Comparison of ENCODE assay signal across 17 mouse cellular contexts in the genomic region with DNA sequence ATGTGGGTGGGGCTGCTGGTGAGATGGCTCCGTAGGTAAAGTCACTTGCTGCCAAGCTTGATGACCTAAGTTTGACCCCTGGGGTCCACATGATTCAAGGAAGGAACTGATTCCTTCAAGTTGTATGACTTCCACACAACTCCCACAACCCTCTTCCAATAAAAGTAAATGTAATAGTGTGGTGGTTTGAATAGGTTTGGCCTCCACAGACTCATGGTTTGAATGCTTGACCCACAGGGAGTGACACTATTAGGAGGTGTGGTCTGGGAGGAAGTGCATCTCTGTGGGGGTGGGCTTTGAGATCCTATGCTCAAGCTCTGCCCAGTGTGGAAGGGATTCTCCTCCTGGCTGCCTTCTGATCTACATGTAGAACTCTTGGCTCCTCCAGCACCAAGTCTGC.
"Had no signal": no experiment of that assay in that cellular context is flagged by ENCODE, and none has a peak within 500 bp of the region (broad histone marks: within the 10 kb centered on the region; RNA-seq: fewer than 3 reads in every experiment).

No protein-coding gene starts in this region.

- H3K36me3 ChIP-seq: lung, embryonic 15.5 days; midbrain, embryonic 13.5 days; midbrain, embryonic 15.5 days; neural tube, embryonic 12.5 days had no signal

- H3K4me3 ChIP-seq: liver, embryonic 15.5 days; lung, embryonic 15.5 days; megakaryocyte, embryonic 14.5 days; midbrain, embryonic 13.5 days; midbrain, embryonic 15.5 days; neural tube, embryonic 12.5 days had no signal

- H3K27ac ChIP-seq: liver, embryonic 15.5 days; lung, embryonic 15.5 days; macrophage; midbrain, embryonic 13.5 days; midbrain, embryonic 15.5 days; neural tube, embryonic 12.5 days had no signal

- H3K4me1 ChIP-seq: liver, embryonic 15.5 days; lung, embryonic 15.5 days; megakaryocyte, embryonic 14.5 days; midbrain, embryonic 13.5 days; midbrain, embryonic 15.5 days; neural tube, embryonic 12.5 days had no signal

- H3K9me3 ChIP-seq: liver, embryonic 15.5 days; lung, embryonic 15.5 days; megakaryocyte, embryonic 14.5 days; midbrain, embryonic 13.5 days; midbrain, embryonic 15.5 days; neural tube, embryonic 12.5 days had no signal

- H3K4me2 ChIP-seq: liver, embryonic 15.5 days; lung, embryonic 15.5 days; midbrain, embryonic 11.5 days; midbrain, embryonic 13.5 days; midbrain, embryonic 15.5 days; neural tube, embryonic 12.5 days had no signal

- H3K9ac ChIP-seq: liver, embryonic 15.5 days; liver, postnatal 0 days; lung, embryonic 15.5 days; midbrain, embryonic 13.5 days; midbrain, embryonic 15.5 days; neural tube, embryonic 12.5 days had no signal

- DNase-seq: liver, postnatal 0 days; lung, adult 2 months; lung, postnatal 14 days; lung, postnatal 36 days; right cerebral cortex, postnatal 25 days; right cerebral cortex, postnatal 4 days; thymus, adult 18-20 months; thymus, postnatal 14 days; thymus, postnatal 36 days had no signal

- H3K27me3 ChIP-seq: liver, embryonic 15.5 days; lung, embryonic 15.5 days; megakaryocyte, embryonic 14.5 days; midbrain, embryonic 13.5 days; midbrain, embryonic 15.5 days; neural tube, embryonic 12.5 days had no signal
